Mouse (Mus musculus) Muller cell, postnatal 12 days (primary cell): ENCODE data around the gene Tmx4.
A peak's percentile ranks its signal among the peaks of the same experiment; 100 is the strongest.
"Not testable (repeated sequence)": the region's sequence is repeated elsewhere in the genome, so short reads cannot be mapped to it uniquely, and the experiment has no call there.

Source experiments
- DNase-seq: peaks from one replicate; pipeline ENCODE4 v3.0.0-alpha.2; 2015; ENCODE audit errors: inconsistent ontology term

Gene Tmx4

DNA sequence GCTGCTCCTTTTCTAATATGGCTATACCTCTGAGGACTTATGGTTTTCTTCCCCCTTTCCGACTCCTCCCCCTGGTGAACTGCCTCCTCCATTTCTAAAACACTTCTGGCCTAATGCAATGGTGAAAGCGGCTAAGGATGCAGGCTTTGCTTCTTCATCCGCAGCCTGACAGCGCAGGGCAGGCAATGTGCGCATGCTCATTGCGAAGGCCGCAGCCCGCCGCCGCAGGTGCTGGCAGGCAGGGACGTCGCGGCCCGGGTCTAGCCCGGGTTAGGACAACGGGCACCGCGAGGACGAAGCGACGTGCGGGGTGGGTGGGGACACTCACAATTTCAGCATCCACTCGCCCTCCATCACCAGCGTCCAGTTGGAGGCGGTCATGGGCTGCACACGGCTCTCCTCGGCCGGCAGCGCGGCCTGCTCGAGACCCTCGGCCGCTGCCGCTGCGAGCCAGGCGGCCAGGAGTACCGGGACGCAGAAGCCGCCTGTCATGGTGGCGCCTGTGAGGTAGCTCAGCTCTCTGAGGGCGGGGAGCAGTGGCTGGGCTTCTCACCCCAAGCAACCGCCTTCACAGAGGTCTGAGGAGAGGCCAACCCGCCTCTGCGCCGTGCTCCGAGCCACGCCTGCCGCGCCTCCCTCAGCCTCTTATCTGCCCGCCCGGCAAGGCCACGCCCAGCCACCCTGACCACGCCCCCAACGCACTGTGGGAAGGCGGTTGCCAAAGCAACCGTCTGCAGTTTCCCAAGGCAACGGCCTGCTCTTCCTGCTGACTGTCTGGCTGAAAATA is at the start of gene Tmx4:
Tmx4 (minus strand) TSS at position 632 of the 787 bp plus-strand sequence.
- peak; percentile 99 for DNase-seq

DNA sequence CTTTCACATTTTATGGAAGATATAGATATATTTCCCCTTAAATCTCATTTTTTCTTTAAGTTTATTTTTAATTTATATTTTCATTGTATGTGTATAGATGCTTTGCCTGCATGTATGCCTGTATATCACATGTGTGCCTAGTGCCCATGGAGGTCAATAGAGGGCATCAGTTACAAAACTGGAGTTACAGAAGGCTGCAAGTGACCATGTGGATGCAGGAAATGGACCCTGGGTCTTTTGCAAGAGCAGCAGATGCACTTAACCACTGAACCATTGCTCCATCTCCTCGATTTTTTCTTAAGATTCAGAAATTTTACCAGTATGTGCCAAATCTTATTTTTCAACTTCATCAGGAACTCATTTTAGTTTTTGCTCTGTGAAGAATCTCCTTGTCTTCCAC is 48.2 kb upstream of the Tmx4 start:
- DNase-seq, result no peak

DNA sequence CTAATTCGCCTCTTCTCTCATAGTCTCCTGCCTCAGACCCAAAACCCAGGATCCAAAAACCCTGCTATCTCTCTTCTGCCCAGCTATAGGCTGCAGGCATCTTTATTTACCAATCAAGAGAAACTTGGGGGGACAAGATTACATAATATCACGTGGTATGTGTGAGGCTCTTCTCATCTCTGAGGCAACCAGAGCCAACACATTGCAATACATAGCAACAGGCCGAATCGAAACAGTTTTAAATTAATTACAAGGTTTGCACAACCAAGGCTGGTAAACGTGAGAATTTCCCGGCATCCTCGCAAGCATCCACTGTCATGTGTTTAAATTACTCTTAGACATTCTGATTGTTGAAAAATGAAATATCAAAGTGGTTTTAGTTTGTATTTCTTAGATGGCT is 47.1 kb upstream of the Tmx4 start:
- DNase-seq, result no peak

- no peak for DNase-seq
Observed at GRCm38 (mm10) chr2:134682326-134682725, 38.4 kb upstream of the Tmx4 start.

GRCm38 (mm10) chr2:134681271-134681961 is 37.5 kb upstream of the Tmx4 start:
- peak; percentile 20 for DNase-seq

DNA sequence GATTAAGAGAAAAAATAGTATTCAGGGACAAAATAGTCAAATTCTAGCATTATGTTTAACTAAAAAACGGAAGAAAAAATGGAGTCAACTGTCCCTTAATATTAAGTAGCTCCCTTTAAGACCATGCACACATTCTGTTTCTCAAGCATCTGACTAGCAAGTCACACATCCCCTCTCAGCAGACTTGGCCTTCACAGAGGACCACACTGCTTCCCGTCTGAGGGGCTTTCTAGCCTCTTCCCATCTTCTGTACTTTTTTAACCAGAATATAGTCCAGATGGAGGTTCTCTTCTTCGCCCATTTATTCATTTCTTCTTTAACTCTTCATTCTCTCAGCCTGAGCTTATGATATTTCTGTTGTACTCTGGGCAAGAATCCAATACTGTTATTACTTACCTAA is 35.6 kb upstream of the Tmx4 start:
- DNase-seq, result no peak

- DNase-seq, result no peak
Observed at GRCm38 (mm10) chr2:134675465-134675864, 31.5 kb upstream of the Tmx4 start.

DNA sequence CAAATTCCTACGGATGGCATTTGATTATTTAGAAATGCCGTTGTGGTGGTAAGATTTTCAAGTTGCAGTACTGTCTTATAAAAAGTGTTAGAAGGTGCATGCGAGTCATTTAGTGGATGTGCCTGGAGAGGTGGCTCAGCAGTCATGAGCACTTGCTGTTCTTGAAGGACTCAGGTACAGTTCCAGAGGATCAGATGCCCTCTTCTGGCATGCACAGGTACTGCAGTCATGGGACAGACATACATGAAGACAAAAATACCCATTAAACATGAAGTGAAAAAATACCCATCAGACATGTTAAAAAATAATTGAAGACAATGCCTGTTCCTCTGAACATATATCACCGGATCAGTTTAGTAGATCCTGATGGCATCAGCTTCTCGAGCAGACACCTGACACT is 29.7 kb upstream of the Tmx4 start:
- DNase-seq, result no peak

- no peak for DNase-seq
Observed at GRCm38 (mm10) chr2:134656477-134656876, 12.5 kb upstream of the Tmx4 start.

GRCm38 (mm10) chr2:134654668-134655067 is 10.7 kb upstream of the Tmx4 start:
- no peak for DNase-seq

DNA sequence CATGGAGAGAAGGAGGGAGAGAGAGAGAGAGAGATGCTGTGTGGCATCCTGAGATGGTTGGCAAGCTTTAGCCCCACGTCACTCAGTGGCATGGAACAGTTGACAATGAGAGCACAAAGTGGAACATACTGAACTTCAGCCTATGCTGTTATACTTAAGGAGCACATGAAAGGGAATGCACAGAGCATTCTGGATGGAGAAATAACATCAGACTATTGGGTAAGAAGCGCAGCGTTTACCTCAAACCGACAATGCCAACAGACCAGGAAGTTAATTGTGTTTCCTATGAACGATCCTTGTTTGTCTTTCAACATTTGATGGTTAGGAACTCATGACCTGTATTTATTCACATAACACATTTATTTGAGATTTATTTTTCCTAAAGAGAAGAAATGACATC is 8.8 kb upstream of the Tmx4 start:
- no peak for DNase-seq

DNA sequence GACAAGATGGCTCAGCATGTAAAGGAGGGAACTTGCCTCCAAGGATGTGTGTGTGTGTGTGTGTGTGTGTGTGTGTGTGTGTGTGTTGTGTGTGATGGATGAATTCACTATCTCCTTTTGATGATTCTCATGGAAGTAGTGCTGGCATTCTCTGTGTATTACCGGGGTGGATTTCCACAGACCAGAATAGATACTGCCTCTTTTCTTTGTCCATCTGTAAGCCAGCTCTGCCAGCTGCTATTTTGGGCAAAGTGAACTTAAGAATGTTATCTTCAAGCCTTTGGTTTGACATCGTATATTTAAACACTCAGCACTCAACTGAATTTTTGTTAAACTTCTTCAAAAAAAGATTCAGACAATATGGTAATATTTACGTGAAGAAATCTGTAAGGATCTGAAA is 5.1 kb upstream of the Tmx4 start:
- no peak for DNase-seq

- DNase-seq, result no peak
Observed at GRCm38 (mm10) chr2:134645752-134646151, 1.8 kb upstream of the Tmx4 start.

DNA sequence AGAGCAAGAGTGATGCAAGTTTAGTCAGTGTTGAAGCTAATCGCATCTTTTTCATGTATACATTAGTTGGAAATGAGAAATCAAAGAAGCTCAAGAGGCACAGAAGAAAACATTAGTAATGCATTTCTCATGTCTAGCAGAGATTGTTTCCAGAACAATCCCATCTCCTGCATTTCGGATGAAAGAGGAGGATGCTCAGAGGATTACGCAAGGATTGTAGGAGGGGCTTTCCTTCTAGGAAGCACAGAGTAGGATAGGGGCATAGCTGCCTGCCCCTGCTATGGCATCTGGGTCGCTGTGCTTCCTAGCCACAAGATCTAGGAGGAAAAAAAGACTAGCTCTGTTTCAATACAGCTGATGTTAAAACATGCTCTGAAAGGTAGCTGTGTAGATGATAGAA is 1.2 kb upstream of the Tmx4 start:
- no peak for DNase-seq

DNA sequence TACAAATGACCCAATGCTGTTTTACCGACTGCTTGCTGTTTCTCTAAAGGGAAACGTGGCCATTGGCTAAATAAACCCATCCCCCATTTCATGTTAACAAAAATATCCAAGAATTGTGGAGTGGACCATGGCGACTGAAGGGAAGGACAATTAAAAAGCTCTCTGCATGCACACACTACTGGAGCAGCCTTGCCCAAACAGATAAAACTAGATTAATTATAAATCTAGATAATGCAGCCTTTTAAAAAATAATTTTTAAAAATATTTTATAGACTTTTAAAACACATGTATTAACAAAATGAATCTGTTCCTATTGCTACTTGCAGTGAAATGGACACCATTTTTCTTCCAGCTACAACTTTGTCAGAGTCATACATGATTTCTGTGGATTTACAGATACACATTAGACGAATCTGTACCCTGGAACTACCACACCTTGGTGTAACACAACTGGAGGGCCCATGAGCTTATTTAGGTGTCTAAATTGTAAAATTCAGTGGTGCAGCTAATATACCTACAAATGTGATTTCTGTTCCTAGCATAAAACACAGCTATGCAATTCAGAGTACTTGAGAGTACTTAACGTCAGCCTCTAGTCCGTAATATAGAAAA is 462 bp upstream of the Tmx4 start:
- no peak for DNase-seq

- no peak for DNase-seq
Observed at GRCm38 (mm10) chr2:134642377-134642776, 1.6 kb downstream of the Tmx4 start.

GRCm38 (mm10) chr2:134641372-134641771 is 2.6 kb downstream of the Tmx4 start:
- no peak for DNase-seq

- no peak for DNase-seq
Observed at GRCm38 (mm10) chr2:134640398-134640797, 3.5 kb downstream of the Tmx4 start.

DNA sequence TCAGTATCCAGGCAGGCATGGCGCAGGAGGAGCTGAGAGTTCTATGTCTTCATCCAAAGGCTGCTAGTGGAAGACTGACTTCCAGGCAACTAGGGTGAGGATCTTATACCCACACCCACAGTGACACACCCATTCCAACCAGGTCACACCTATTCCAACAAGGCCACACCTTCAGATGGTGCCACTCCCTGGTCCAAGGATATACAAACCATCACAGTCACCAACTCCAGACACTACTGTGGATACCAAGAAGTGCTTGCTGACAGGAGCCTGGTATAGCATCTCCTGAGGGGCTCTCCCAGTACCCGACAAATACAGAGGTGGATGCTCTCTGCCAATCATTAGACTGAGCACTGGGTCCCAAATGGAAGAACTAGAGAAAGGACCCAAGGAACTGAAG is 15.4 kb downstream of the Tmx4 start:
- DNase-seq, result not testable (repeated sequence)

DNA sequence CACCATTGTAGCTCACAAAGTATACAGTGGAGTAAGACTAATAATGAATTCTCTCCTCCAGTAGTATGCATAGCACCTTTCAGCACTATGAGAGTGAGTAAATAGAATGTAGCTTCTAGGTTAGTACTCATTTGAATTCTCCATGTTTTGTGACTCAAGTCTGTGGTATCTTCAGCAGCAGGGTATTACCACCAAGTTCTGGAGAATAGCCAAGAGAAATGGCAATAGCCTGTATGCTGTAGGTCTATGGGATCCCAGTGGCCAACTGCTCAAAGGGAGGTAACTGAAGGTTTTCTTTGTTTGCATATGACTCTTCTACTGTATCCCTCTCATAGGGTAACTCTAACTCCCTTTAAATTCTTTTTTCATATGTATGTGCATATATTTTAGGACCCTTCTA is 39.0 kb downstream of the Tmx4 start:
- DNase-seq, result peak; percentile 37

GRCm38 (mm10) chr2:134591081-134591694 is 52.8 kb downstream of the Tmx4 start:
- no peak for DNase-seq

DNA sequence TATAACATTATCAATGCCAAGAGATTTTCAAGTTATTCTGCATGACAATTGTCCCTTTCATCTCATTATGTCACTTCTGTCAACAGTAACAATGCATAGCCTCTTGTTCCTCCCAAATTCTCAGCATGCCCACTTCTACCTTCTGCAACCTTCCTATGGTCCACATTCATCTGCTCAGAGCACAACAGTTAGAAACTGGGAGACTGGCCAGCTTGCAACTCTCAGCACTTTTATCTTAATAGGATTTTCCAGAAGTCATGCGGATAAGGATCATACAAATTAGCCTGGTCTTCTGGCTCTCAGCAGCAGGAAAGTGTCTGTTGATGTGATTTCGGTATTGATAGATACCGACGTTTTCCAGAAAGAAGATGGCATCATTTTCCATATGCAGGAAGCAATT is 58.7 kb downstream of the Tmx4 start:
- peak; percentile 12 for DNase-seq
